Mouse (Mus musculus): ENCODE data around the gene Slain2. TPM values are rescaled to one million over a fixed set of nuclear protein-coding genes. Genes with fewer than 3 reads are reported as not detected.

The Slain2 gene
- polyA plus RNA-seq, 1 experiment from 2014 or later: 16.4 TPM

DNA sequence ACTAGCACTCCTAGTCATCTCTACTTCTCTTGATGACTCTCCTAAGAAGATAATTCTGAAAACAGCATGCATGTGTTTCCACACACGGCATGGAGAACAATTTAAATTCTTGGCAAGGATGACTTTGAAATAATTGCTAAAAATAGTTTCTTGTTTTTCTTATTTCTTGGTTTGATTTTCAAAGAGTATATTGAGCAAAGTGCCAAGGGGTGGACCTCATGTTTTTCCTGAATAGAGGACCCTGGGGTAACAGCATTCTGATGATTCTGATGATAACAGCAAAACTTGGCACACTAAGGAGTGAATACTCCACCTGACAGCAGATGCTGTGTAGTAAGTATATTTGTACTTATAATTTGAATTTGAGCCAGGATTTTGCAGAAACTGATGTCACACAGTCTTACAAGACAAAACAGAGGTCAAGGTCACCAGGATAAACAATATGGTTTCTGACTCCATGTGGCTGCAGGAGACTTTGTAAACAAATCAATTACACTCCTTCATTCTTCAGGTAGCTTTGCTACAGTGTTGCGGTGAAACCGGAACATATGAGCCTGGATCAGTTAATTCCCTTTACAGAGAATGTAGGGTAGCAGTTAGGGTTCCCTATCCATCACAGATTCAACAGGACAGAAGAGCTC lies 11.1 kb upstream of the Slain2 start:
- Histone ChIP-seq H3K27me3 (no peaks in the 10 kb centered on the region), H3K9ac (no peak overlapping the region), H3K27ac (no peak overlapping the region), H3K4me1 (no peaks in the 10 kb centered on the region; the same call in 1 of the 2 replicates), H3K4me3 (no peak overlapping the region), H3K9me3 (no peaks in the 10 kb centered on the region), H3K36me3 (no peaks in the 10 kb centered on the region), H3K4me2 (no peak overlapping the region)
- no peak for ATAC-seq (ENCODE audit: insufficient number of reproducible peaks, low FRiP score, low TSS enrichment, low read depth)
- 73% methylated on average over 3 of the region's 3 CpGs for WGBS

GRCm38 (mm10) chr5:72904903-72905790 lies 9.0 kb upstream of the Slain2 start:
- Histone ChIP-seq H3K9me3 (no peaks in the 10 kb centered on the region), H3K27ac (no peak overlapping the region), H3K4me3 (no peak overlapping the region), H3K27me3 (no peaks in the 10 kb centered on the region), H3K9ac (no peak overlapping the region), H3K4me2 (no peak overlapping the region), H3K36me3 (no peaks in the 10 kb centered on the region), H3K4me1 (no peaks in the 10 kb centered on the region; the same call in 1 of the 2 replicates)
- no peak for ATAC-seq (ENCODE audit: insufficient number of reproducible peaks, low FRiP score, low TSS enrichment, low read depth)
- 67% methylated on average over 18 of the region's 18 CpGs for WGBS

DNA sequence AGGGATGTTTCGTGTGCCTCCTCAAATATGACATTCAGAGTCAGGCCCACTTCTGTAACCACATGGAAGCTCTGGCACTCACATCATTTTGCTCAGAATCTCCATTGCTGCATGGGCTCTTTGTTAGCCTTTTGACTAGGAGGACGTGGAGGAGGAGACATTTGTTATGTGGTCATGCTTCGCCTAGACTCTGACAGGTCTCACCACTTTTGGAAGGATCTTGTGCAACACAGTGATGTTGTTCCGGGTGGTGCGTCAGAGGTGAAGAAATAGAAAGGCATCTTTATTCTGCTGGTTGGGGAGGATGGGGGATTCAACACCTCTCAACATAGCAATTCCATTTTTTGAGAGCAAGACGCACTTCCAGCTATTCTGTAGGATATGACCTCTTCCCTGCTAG lies 6.7 kb upstream of the Slain2 start:
- H3K4me2 ChIP-seq: no peak overlapping the region
- no peaks in the 10 kb centered on the region for H3K27me3 ChIP-seq
- WGBS: 85% methylated on average over 6 of the region's 6 CpGs
- ATAC-seq (ENCODE audit: insufficient number of reproducible peaks, low FRiP score, low TSS enrichment, low read depth): no peak
- no peaks in the 10 kb centered on the region; the same call in 1 of the 2 replicates for H3K4me1 ChIP-seq
- no peak overlapping the region for H3K9ac ChIP-seq
- no peaks in the 10 kb centered on the region for H3K36me3 ChIP-seq
- H3K4me3 ChIP-seq: no peak overlapping the region
- no peaks in the 10 kb centered on the region for H3K9me3 ChIP-seq
- no peak overlapping the region for H3K27ac ChIP-seq

GRCm38 (mm10) chr5:72908324-72908936 lies 5.7 kb upstream of the Slain2 start:
- WGBS: 81% methylated on average over 8 of the region's 8 CpGs
- no peaks in the 10 kb centered on the region for H3K9me3 ChIP-seq
- H3K27me3 ChIP-seq: no peaks in the 10 kb centered on the region
- no peak for ATAC-seq (ENCODE audit: insufficient number of reproducible peaks, low FRiP score, low TSS enrichment, low read depth)
- H3K9ac ChIP-seq: no peak overlapping the region
- no peaks in the 10 kb centered on the region for H3K36me3 ChIP-seq
- no peak overlapping the region for H3K4me2 ChIP-seq
- no peak overlapping the region for H3K4me3 ChIP-seq
- no peak overlapping the region for H3K27ac ChIP-seq
- peaks cover 7% of the 10 kb centered on the region; the same call in 1 of the 2 replicates for H3K4me1 ChIP-seq

GRCm38 (mm10) chr5:72909363-72909762 lies 4.7 kb upstream of the Slain2 start:
- no peak for ATAC-seq (ENCODE audit: insufficient number of reproducible peaks, low FRiP score, low TSS enrichment, low read depth)
- H3K4me1 ChIP-seq: peaks cover 8% of the 10 kb centered on the region; the same call in 1 of the 2 replicates
- H3K27ac ChIP-seq: no peak overlapping the region
- H3K4me3 ChIP-seq: no peak overlapping the region
- H3K27me3 ChIP-seq: no peaks in the 10 kb centered on the region
- no peak overlapping the region for H3K9ac ChIP-seq
- WGBS: 79% methylated on average over 4 of the region's 4 CpGs
- H3K9me3 ChIP-seq: no peaks in the 10 kb centered on the region
- no peak overlapping the region for H3K4me2 ChIP-seq
- H3K36me3 ChIP-seq: no peaks in the 10 kb centered on the region

DNA sequence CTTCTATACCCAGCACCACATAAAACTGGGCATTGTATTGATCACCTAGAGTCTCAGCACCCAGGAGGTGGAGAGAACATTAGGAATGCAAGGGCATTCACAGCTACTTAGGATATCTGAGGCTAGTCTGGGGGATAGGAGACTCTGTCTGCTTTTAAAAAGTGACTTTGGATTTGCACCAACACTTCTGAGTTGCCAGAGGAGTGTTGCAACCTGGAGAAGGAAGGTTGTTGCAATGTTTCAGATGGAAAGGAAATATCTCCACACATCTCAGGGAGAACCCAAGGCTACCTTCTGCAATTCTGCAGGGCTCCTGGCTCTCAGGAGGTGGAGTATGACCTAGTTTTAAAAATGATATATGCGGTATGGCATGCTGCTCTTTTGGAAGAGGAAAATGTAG lies 3.7 kb upstream of the Slain2 start:
- ATAC-seq (ENCODE audit: insufficient number of reproducible peaks, low FRiP score, low TSS enrichment, low read depth): no peak
- peaks cover 8% of the 10 kb centered on the region; the same call in 1 of the 2 replicates for H3K4me1 ChIP-seq
- H3K27me3 ChIP-seq: no peaks in the 10 kb centered on the region
- no peaks in the 10 kb centered on the region for H3K36me3 ChIP-seq
- H3K4me3 ChIP-seq: no peak overlapping the region
- peak overlapping the region; percentile 59 for H3K27ac ChIP-seq
- H3K4me2 ChIP-seq: no peak overlapping the region
- H3K9me3 ChIP-seq: no peaks in the 10 kb centered on the region
- no peak overlapping the region for H3K9ac ChIP-seq
- WGBS: 73% methylated on average over 1 of the region's 1 CpGs

DNA sequence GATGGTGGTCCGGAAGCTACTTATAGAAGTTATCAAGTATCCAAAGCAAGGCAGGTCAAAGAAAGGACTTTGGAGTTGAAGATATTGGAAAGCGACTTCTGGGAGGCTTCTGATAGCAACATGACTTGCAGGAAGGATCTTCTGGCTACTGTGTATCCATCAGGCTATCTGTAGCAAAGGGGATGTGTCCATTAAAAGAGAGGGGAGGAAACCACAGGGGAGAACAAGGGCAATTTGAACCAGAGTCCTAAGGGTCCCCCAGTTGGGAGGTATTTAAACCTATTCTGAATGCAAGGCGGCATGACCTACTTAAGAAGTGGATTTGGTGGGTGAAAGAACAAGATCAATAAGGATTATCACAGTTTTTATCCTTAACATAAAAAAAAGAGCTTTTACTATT lies 2.8 kb upstream of the Slain2 start:
- no peak overlapping the region for H3K27ac ChIP-seq
- H3K4me3 ChIP-seq: no peak overlapping the region
- no peaks in the 10 kb centered on the region for H3K27me3 ChIP-seq
- H3K9me3 ChIP-seq: no peaks in the 10 kb centered on the region
- no peak overlapping the region for H3K9ac ChIP-seq
- WGBS: 88% methylated on average over 3 of the region's 3 CpGs
- no peak overlapping the region for H3K4me2 ChIP-seq
- no peaks in the 10 kb centered on the region for H3K36me3 ChIP-seq
- ATAC-seq (ENCODE audit: insufficient number of reproducible peaks, low FRiP score, low TSS enrichment, low read depth): no peak
- H3K4me1 ChIP-seq: peaks cover 14% of the 10 kb centered on the region

DNA sequence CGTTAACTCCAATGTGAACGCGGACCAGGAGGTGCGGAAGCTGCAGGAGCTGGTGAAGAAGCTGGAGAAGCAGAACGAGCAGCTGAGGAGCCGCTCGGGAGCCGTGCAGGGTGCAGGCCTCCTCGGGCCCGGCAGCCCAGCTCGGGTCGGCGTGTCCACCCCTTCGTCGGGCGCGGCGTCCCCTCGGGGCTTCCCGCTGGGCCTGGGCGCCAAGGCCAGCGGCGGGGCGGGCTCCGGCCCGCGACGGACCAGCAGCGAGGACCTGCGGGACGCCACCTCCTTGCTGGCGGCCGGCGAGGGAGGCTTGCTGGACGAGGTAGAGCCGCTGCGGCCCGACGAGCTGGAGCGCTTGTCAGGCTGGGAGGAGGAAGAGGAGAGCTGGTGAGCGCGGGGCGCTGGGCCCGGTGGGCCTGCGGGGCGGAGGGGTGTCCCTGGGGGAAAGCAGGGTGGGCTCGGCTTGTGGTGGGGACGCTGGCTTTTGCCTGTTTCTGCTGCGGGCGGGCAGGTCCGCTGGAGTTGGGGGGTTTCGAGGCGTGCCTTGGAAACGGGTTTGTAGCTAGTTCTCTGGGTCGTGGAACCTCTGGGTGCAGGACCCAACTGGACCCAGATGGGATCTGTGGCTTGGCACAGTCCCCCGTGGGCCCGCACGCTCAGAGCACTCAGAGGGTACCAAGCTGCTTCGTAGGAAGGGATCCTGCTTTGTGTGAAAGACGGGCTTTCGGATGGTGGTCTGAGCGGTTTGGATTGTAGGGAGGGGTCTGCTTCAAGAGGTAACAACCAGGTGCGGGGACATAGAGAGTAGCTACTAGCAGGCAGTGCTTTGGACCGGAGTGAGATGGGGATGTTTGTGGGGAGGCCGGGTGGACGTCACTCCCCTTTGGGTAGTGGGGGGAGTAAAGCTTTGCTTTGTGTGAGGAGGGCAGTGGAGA lies 793 bp downstream of the Slain2 start:
- Histone ChIP-seq H3K27ac (peak overlapping the region; percentile 98), H3K4me1 (peaks cover 25% of the 10 kb centered on the region), H3K9ac (peak overlapping the region; percentile 90), H3K4me3 (peak overlapping the region; percentile 68), H3K36me3 (no peaks in the 10 kb centered on the region), H3K4me2 (peak overlapping the region; percentile 66), H3K27me3 (no peaks in the 10 kb centered on the region), H3K9me3 (no peaks in the 10 kb centered on the region)
- peak; percentile 42; the same call in 1 of the 2 replicates for ATAC-seq (ENCODE audit: insufficient number of reproducible peaks, low FRiP score, low TSS enrichment, low read depth)
- WGBS: under 1% methylated on average over 66 of the region's 66 CpGs

DNA sequence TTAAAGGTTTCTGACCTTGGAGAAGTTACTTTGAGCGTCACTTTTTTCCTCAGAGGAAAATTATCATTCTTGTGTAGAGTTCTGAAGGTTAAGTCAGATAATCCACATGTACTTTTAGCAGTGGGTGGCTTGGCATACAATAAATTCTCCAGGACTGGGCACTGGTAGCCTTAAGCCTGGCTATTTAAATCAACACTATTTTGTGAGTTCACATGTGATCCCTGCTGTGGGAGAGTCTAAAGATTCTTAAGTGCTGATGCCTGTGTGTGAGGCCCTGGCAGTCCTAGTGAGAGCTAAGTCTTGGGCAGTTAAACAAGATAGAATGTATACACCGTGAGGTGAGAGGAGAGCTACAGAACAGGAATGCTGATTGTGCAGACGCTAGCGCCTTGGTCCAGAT lies 1.9 kb downstream of the Slain2 start:
- H3K27ac ChIP-seq: peak overlapping the region; percentile 40

GRCm38 (mm10) chr5:72916851-72917250 lies 2.7 kb downstream of the Slain2 start:
- Histone ChIP-seq H3K9ac (no peak overlapping the region), H3K27ac (no peak overlapping the region), H3K27me3 (no peaks in the 10 kb centered on the region), H3K4me1 (peaks cover 25% of the 10 kb centered on the region), H3K9me3 (no peaks in the 10 kb centered on the region), H3K4me2 (no peak overlapping the region; the same call in 1 of the 2 replicates), H3K4me3 (no peak overlapping the region), H3K36me3 (no peaks in the 10 kb centered on the region)
- WGBS: 43% methylated on average over 1 of the region's 1 CpGs
- no peak for ATAC-seq (ENCODE audit: insufficient number of reproducible peaks, low FRiP score, low TSS enrichment, low read depth)

More for the DNA sequence above, 1.9 kb downstream of the Slain2 start:
- Histone ChIP-seq H3K4me1 (peaks cover 25% of the 10 kb centered on the region), H3K36me3 (no peaks in the 10 kb centered on the region), H3K9me3 (no peaks in the 10 kb centered on the region), H3K4me3 (peak overlapping the region; percentile 68), H3K4me2 (peak overlapping the region; percentile 66), H3K9ac (0 out of 2 replicates have a peak overlapping the region, but pooled peaks have one; percentile 10), H3K27me3 (no peaks in the 10 kb centered on the region)
- no peak for ATAC-seq (ENCODE audit: insufficient number of reproducible peaks, low FRiP score, low TSS enrichment, low read depth)
- WGBS: 34% methylated on average over 4 of the region's 4 CpGs

GRCm38 (mm10) chr5:72920416-72920815 lies 6.3 kb downstream of the Slain2 start:
- Histone ChIP-seq H3K36me3 (no peaks in the 10 kb centered on the region), H3K4me3 (no peak overlapping the region), H3K9ac (no peak overlapping the region), H3K4me1 (peaks cover 17% of the 10 kb centered on the region), H3K9me3 (no peaks in the 10 kb centered on the region), H3K27ac (no peak overlapping the region), H3K27me3 (no peaks in the 10 kb centered on the region), H3K4me2 (no peak overlapping the region)
- ATAC-seq (ENCODE audit: insufficient number of reproducible peaks, low FRiP score, low TSS enrichment, low read depth): no peak
- 89% methylated on average over 4 of the region's 4 CpGs for WGBS
